Mouse (Mus musculus) retina, postnatal 7 days (tissue): Measurements from ENCODE around the gene Olfr1425.
"Not testable (repeated sequence)": the region's sequence is repeated elsewhere in the genome, so short reads cannot be mapped to it uniquely, and the experiment has no call there.

Source experiments
- DNase-seq: peaks from one replicate; pipeline ENCODE4 v3.0.0-alpha.2; 2012; ENCODE audit warnings: low read depth, low spot score

Gene Olfr1425

GRCm38 (mm10) chr19:12077631-12078030 lies at the start of gene Olfr1425:
Olfr1425 (minus strand) TSS chr19:12077731.
- DNase-seq: not testable (repeated sequence)

- DNase-seq: no peak
Observed at GRCm38 (mm10) chr19:12123103-12123502, 45.6 kb upstream of the Olfr1425 start, which contains the start of gene Olfr76. Olfr76 (minus strand) TSS chr19:12123203.

GRCm38 (mm10) chr19:12116464-12116863 lies 38.9 kb upstream of the Olfr1425 start:
- no peak for DNase-seq

GRCm38 (mm10) chr19:12115797-12116196 lies 38.3 kb upstream of the Olfr1425 start, which contains the start of gene Olfr1428:
Olfr1428 (minus strand) TSS chr19:12115897.
- no peak for DNase-seq

GRCm38 (mm10) chr19:12113807-12114206 lies 36.3 kb upstream of the Olfr1425 start:
- DNase-seq: no peak

DNA sequence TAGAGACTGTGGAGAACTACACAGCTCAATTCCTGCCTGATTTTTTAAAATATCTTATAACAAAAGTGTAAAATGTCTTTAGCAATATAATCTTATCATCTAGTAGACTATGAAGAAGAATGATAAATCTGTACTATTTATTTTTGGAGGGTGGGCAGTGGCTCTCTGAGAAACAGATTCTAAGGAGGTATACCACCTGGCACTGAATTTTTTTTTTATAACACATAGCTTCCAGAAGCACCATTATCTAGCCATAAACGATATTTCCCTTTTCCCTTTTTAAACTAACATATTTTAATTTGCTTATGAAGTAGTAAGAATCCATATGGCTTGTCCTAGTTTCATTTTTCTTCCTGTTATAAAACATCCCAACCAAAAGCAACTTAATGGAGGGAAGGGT lies 27.0 kb upstream of the Olfr1425 start:
- DNase-seq: no peak

- DNase-seq: no peak
Observed at GRCm38 (mm10) chr19:12103234-12103633, 25.7 kb upstream of the Olfr1425 start, which contains the start of gene Olfr1427. Olfr1427 (minus strand) TSS chr19:12103334.

DNA sequence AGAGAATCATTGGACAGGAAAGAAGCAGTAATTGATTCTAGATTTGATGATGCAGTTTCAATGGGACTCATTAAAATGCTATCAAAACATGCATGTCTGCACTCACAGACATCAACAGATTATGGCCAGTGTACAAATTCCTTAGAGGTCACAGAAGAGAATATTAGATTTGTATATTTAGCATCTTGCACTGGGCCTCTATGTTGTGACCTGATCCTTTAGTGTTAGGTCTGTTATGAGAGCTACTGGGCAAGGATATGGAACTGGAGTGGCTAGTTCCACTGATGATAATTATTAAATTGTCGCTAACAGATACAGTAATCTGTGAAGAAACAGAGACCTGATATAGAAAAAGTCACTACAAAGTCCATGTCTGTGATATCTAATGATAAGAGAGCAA lies 14.4 kb upstream of the Olfr1425 start, which contains the start of gene Olfr1426:
Gene Olfr1426, minus strand, starts transcription at position 101 of the 400 bp plus-strand sequence.
- no peak for DNase-seq

GRCm38 (mm10) chr19:12069546-12069945 lies 8.0 kb downstream of the Olfr1425 start:
- not testable (repeated sequence) for DNase-seq

DNA sequence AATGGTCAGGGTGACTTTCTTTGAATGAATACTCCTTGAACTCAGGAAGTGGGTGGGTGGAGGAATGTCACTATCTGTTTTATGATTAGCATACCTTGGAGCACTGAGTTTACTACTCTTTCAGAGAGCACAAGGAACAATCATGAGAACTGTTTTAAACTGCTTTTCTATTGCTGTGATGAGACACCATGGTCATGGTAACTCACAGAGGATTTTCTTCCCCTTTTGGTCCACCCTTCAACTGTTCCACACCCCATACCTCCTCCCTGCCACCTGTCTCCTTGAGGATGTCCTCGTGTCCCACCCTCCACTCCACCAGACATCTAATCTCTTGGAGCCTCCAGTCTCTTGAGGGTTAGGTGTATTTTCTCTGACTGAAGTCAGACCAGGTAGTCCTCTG lies 9.7 kb downstream of the Olfr1425 start:
- not testable (repeated sequence) for DNase-seq

- not testable (repeated sequence) for DNase-seq
Observed at GRCm38 (mm10) chr19:12062582-12062981, 14.9 kb downstream of the Olfr1425 start, which contains the start of gene Olfr1424. Olfr1424 (minus strand) TSS chr19:12062682.

GRCm38 (mm10) chr19:12043163-12043562 lies 34.4 kb downstream of the Olfr1425 start:
- no peak for DNase-seq

DNA sequence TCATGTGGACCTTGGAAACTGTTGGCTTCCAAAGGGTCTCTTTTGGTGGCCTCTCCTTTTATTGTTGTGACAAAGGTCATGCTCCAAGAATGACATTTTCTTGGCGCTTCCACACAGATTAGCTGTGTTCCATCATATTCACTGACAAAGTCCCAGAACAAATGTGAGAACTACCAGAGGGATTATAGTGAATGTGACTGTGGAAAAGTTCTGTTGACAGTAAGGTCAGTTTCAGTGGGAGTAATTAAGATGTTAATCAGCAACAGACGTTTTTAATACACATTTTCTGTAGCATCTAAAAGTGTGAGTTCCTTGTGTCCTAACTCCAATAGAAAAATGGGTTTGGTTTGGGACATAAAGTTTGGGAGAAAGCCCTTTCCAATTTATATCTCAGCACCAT lies 36.3 kb downstream of the Olfr1425 start, which contains the start of gene Olfr1423:
Gene Olfr1423, minus strand, starts transcription at position 101 of the 400 bp plus-strand sequence.
- DNase-seq: no peak

DNA sequence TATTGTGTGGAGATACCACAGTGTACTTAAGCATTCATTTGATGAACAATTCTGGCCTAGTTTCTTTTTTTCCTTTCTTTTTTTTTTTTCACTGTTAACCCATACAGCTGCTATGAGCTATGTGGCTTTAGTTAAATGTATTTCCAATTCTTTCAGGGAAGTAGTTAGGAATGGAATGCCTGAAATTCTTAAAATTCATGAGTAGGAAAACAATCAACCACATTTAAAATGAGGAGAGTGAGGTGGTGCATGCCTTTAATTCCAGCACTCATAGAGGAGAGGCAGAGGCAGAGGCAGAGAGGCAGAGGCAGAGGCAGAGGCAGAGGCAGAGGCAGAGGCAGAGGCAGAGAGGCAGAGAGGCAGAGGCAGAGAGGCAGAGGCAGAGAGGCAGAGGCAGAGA lies 39.8 kb downstream of the Olfr1425 start:
- DNase-seq: no peak

GRCm38 (mm10) chr19:12026606-12027005 lies 50.9 kb downstream of the Olfr1425 start:
- no peak for DNase-seq

- DNase-seq: no peak
Observed at GRCm38 (mm10) chr19:12025333-12025732, 52.2 kb downstream of the Olfr1425 start.

GRCm38 (mm10) chr19:12024149-12024548 lies 53.4 kb downstream of the Olfr1425 start:
- no peak for DNase-seq
